Mouse (Mus musculus): ENCODE results near the gene Kcnn1. TPM values are rescaled to one million over a fixed set of nuclear protein-coding genes. Genes with fewer than 3 reads are reported as not detected.
A peak's percentile ranks its signal among the peaks of the same experiment; 100 is the strongest.

Kcnn1 gene
- polyA plus RNA-seq, 1 experiment from 2014 or later = 2.9 TPM

DNA sequence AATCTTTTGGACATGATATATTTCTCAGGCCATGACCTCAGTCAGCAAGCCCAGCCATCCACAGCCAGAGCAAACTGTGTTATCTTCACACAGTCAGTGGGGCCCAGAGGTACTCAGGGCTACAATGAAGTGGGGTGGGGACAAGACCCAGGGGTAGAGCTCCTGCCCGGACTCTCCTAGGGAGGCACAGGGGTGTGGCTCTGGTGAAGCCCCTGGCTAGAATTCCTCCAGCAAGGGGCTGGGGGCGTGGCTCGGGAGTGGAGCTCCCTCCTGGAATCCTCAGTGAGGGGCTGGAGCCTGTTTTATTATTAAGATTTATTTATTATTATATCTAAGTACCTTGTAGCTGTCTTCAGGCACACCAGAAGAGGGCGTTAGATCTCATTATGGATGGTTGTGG, 13.3 kb upstream of the Kcnn1 start:
- H3K27ac ChIP-seq (replicated peaks; ENCODE audit: low read depth, low read length) = no peak overlapping the region
- no peaks in the 10 kb centered on the region for H3K9me3 ChIP-seq (ENCODE audit: control insufficient read depth, low read length)
- peaks cover 7% of the 10 kb centered on the region; the same call in 1 of the 2 replicates for H3K4me1 ChIP-seq (ENCODE audit: control insufficient read depth, insufficient read depth, low read length)
- no peak for ATAC-seq (ENCODE audit: low read depth)
- no peaks in the 10 kb centered on the region for H3K36me3 ChIP-seq (ENCODE audit: control insufficient read depth, insufficient read depth, low read length)
- H3K9ac ChIP-seq (ENCODE audit: low read depth, low read length) = no peak overlapping the region
- no peak overlapping the region for H3K4me3 ChIP-seq (ENCODE audit: low read depth, low read length)
- WGBS = 58% methylated on average over 4 of the region's 4 CpGs
- H3K4me2 ChIP-seq (ENCODE audit: low read depth, low read length) = no peak overlapping the region
- no peak for DNase-seq (ENCODE audit: low spot score)
- H3K27me3 ChIP-seq (replicated peaks; ENCODE audit: control insufficient read depth, insufficient read depth, low read length) = no peaks in the 10 kb centered on the region

DNA sequence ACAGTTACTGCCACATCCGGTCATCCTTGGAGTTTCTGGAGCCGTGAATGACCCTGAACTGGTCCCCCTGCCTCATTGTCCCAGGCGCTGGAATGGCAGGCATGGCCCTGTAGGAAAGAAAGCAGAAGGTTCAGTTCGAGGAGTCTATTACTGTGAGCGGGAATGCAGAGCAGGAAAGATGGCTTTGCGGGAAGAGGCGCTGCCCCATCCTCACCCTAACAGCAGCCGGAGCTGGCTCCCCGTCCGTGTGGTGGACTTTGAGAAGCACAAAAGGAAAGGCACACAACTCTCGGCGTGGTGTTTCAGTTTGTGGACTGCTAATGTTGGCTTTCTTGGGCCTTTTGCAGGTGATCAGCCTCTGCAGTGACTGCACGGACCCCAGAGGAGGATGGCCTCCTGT, 11.4 kb upstream of the Kcnn1 start:
- H3K4me1 ChIP-seq (ENCODE audit: control insufficient read depth, insufficient read depth, low read length) = no peaks in the 10 kb centered on the region
- no peak overlapping the region for H3K27ac ChIP-seq (replicated peaks; ENCODE audit: low read depth, low read length)
- no peaks in the 10 kb centered on the region for H3K36me3 ChIP-seq (ENCODE audit: control insufficient read depth, insufficient read depth, low read length)
- H3K9me3 ChIP-seq (ENCODE audit: control insufficient read depth, low read length) = no peaks in the 10 kb centered on the region
- WGBS = 92% methylated on average over 13 of the region's 13 CpGs
- H3K4me3 ChIP-seq (ENCODE audit: low read depth, low read length) = no peak overlapping the region
- ATAC-seq (ENCODE audit: low read depth) (no peak), DNase-seq (ENCODE audit: low spot score) (no peak)
- H3K27me3 ChIP-seq (replicated peaks; ENCODE audit: control insufficient read depth, insufficient read depth, low read length) = no peaks in the 10 kb centered on the region
- H3K4me2 ChIP-seq (ENCODE audit: low read depth, low read length) = no peak overlapping the region
- H3K9ac ChIP-seq (ENCODE audit: low read depth, low read length) = no peak overlapping the region

DNA sequence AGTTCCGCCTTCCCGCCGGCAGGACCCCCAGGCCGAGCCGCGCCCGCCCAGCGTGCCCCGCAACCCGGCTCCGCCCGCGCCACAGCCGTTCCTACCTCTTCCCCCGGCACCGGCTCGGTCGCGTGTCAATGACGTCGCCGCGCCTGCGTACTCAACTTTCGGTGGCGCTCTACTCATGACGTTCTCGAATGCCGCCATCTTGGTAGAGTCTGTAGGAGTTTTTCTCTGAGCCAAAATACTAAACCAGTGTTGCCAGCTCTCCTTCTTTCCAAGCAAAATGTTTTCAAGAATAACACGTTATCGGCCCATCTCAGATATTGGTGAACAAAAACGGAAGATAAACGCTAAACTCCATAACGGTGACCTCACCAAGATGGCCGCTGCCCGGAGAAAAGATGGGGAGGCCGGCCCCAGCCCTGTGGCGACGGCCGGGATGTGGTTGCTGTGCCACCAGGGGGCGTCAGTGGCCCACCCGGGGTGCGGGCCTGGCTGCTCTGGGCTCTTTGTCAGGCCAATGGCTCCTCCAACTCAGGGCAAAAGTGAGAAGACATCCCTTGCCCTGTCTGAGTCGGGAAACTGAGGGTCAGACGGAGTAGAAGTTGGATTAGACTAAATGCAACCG, 10.4 kb upstream of the Kcnn1 start, which contains the start of gene Ccdc124:
Gene Ccdc124 (minus strand): TSS at position 572 of the 622 bp plus-strand sequence.
- ATAC-seq (ENCODE audit: low read depth) = peak; percentile 93
- WGBS = 2% methylated on average over 43 of the region's 46 CpGs

DNA sequence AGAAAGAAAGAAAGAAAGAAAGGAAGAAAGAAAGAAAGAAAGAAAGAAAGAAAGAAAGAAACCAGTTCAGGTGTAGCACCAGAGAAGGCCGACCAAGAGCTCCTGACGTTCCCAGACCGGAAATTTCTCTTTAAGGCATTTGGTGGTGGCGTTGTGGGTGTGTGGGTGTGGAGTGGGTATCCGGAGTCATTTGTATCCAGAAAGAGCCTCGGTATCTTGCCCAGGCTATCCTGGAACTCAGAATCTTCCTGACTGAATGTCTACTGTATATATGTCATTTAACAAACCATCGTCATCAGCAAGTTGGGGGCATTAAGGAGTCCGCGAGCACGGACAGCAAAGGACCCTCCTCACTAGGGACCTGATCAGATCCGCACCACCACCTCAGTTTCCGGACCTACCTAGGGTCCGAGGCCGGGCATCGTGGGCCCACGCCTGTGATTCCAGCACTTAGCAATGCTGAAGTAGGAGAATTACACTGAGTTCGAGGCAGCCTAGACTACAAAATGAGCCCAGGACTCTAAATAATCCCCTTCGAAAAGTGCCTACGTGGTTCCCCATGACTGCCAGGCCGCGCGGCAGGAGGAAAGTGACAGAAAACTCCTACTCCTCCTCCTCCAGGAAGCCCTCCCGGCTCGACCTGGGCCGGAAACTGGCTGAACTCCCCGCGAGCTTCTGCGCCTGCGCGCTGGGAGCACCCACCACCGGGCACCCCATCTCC, 9.7 kb upstream of the Kcnn1 start:
- peak overlapping the region; percentile 81 for H3K9ac ChIP-seq (ENCODE audit: low read depth, low read length)
- ATAC-seq (ENCODE audit: low read depth) = no peak
- no peaks in the 10 kb centered on the region for H3K9me3 ChIP-seq (ENCODE audit: control insufficient read depth, low read length)
- peak overlapping the region; percentile 94 for H3K27ac ChIP-seq (replicated peaks; ENCODE audit: low read depth, low read length)
- DNase-seq (ENCODE audit: low spot score) = no peak
- H3K27me3 ChIP-seq (replicated peaks; ENCODE audit: control insufficient read depth, insufficient read depth, low read length) = no peaks in the 10 kb centered on the region
- H3K4me1 ChIP-seq (ENCODE audit: control insufficient read depth, insufficient read depth, low read length) = peaks cover 5% of the 10 kb centered on the region; the same call in 1 of the 2 replicates
- WGBS = 4% methylated on average over 30 of the region's 31 CpGs
- peak overlapping the region; percentile 81 for H3K4me2 ChIP-seq (ENCODE audit: low read depth, low read length)
- 0 out of 2 replicates have a peak, but pooled peaks cover 4% of the 10 kb centered on the region for H3K36me3 ChIP-seq (ENCODE audit: control insufficient read depth, insufficient read depth, low read length)
- peak overlapping the region; percentile 90 for H3K4me3 ChIP-seq (ENCODE audit: low read depth, low read length)

More for the DNA sequence above, 10.4 kb upstream of the Kcnn1 start, which contains the start of gene Ccdc124:
- Histone ChIP-seq H3K27me3 (replicated peaks; ENCODE audit: control insufficient read depth, insufficient read depth, low read length) (no peaks in the 10 kb centered on the region), H3K4me1 (ENCODE audit: control insufficient read depth, insufficient read depth, low read length) (peaks cover 5% of the 10 kb centered on the region; the same call in 1 of the 2 replicates), H3K4me3 (ENCODE audit: low read depth, low read length) (peak within 1 kb of the TSS; percentile 90), H3K27ac (replicated peaks; ENCODE audit: low read depth, low read length) (peak within 1 kb of the TSS; percentile 94), H3K4me2 (ENCODE audit: low read depth, low read length) (peak within 1 kb of the TSS; percentile 81), H3K36me3 (ENCODE audit: control insufficient read depth, insufficient read depth, low read length) (no peaks in the 10 kb centered on the region), H3K9ac (ENCODE audit: low read depth, low read length) (peak within 1 kb of the TSS; percentile 81), H3K9me3 (ENCODE audit: control insufficient read depth, low read length) (no peaks in the 10 kb centered on the region)
- DNase-seq (ENCODE audit: low spot score) = peak; percentile 97

DNA sequence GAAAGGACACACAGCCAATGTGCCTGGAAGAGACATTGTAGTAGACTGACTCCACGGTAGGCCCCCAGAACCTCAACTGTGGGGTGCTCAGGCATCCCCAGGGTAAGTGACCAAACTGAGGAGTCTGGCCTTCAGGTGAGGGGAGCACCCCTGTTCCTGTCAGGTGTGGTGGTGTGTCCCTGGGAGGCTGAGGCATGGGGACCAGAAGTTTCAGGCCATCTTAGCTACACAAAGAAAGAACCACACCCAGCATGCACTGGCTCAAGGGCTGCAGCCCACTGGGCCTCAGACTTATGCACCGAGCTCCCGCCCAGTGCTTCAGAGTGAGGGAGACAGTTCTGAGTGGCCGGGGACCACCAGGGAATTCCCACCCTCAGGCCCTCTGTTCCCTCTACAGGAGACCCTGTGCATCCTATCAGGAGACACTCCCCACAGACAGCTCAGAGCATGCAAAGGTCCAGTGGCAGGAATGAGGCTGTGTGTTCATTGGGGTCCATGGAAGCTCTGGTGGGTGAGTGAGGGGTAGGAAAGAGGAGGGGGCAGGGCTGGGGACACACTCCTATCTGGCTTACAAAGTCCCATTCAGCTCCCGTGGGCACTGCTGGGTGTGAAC, 8.2 kb upstream of the Kcnn1 start:
- Histone ChIP-seq H3K4me2 (ENCODE audit: low read depth, low read length) (no peak overlapping the region), H3K27ac (replicated peaks; ENCODE audit: low read depth, low read length) (no peak overlapping the region), H3K36me3 (ENCODE audit: control insufficient read depth, insufficient read depth, low read length) (0 out of 2 replicates have a peak, but pooled peaks cover 7% of the 10 kb centered on the region), H3K4me1 (ENCODE audit: control insufficient read depth, insufficient read depth, low read length) (peaks cover 8% of the 10 kb centered on the region), H3K4me3 (ENCODE audit: low read depth, low read length) (no peak overlapping the region), H3K27me3 (replicated peaks; ENCODE audit: control insufficient read depth, insufficient read depth, low read length) (no peaks in the 10 kb centered on the region), H3K9ac (ENCODE audit: low read depth, low read length) (no peak overlapping the region), H3K9me3 (ENCODE audit: control insufficient read depth, low read length) (no peaks in the 10 kb centered on the region)
- no peak for ATAC-seq (ENCODE audit: low read depth)
- DNase-seq (ENCODE audit: low spot score) = no peak
- 91% methylated on average over 4 of the region's 5 CpGs for WGBS

DNA sequence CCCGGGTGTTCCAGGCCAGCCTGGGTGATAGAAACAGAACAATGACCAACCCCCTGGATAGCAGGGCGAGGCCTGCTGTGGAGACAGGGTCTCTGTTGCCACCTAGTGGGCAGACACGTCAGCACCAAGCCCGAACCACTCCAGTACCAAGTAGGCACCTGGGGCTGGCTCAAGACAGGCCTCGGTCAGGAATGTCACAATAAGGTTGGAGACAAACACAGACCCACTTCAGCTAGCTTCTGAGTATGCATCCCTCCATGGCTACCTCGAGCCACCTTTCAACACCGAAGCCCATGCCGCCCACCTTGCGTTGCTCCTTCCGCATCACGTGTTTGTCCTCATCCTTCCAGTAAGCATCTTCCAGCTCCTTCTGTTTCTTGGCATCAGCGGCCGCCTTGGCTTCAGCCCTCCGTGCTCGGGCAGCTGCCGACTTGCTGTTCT, 6.6 kb upstream of the Kcnn1 start:
- no peak overlapping the region for H3K9ac ChIP-seq (ENCODE audit: low read depth, low read length)
- H3K9me3 ChIP-seq (ENCODE audit: control insufficient read depth, low read length) = no peaks in the 10 kb centered on the region
- no peak overlapping the region for H3K4me3 ChIP-seq (ENCODE audit: low read depth, low read length)
- peaks cover 14% of the 10 kb centered on the region for H3K4me1 ChIP-seq (ENCODE audit: control insufficient read depth, insufficient read depth, low read length)
- WGBS = 46% methylated on average over 16 of the region's 16 CpGs
- H3K27me3 ChIP-seq (replicated peaks; ENCODE audit: control insufficient read depth, insufficient read depth, low read length) = no peaks in the 10 kb centered on the region
- DNase-seq (ENCODE audit: low spot score) (peak; percentile 87), ATAC-seq (ENCODE audit: low read depth) (peak; percentile 17; the same call in 1 of the 2 replicates)
- H3K27ac ChIP-seq (replicated peaks; ENCODE audit: low read depth, low read length) = no peak overlapping the region
- H3K36me3 ChIP-seq (ENCODE audit: control insufficient read depth, insufficient read depth, low read length) = 0 out of 2 replicates have a peak, but pooled peaks cover 7% of the 10 kb centered on the region
- H3K4me2 ChIP-seq (ENCODE audit: low read depth, low read length) = no peak overlapping the region

DNA sequence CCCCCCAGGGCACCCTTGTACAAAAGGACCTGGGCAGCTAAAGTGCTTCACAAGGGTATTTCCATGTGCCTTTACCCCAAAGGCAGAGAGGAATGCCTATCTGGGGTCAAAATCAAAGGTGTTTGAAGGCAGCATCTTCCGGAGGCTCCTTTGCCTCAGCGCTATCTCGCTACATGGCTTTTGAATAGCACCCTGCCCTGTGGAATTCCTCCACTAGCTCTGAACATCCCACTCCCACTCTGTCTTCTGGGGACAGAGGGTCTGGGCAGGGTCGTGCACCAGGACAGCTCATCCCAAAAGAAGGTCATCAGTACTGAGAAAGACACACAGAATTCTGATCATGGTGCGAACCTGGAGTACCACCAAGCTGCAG, 6.1 kb upstream of the Kcnn1 start:
- no peak overlapping the region; the same call in 1 of the 2 replicates for H3K9ac ChIP-seq (ENCODE audit: low read depth, low read length)
- 53% methylated on average over 5 of the region's 5 CpGs for WGBS

DNA sequence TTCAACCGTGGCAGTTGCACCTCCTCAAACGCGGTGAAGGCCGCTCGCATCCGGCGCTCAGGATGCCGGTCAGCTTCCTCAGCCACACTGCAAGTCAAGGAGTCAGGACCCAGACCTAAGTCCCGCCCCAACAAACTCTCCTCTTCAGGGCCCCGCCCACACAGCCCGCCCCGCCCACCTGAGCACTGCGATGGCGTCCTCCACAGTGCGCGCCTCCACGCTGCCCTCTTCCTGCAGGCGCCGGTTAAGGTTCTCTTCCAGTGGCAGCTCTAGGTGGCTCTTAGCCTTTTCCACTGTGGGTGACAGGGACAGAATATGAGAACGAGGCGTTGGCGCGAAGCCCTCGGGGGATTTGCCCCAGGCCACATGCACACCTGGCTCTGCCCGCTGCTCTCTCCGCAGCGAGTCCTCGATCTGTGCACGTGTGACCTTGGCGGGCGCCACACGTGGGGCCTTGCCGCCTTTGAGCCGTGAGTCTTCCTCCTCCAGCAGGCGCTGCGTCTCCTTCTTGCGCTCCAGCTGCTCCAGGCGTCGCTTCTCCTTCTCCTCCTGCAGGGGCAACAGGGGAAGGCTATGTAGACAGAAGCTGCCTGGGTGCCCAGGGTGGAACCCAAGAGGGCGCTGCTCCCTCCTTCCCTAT, 5.6 kb upstream of the Kcnn1 start:
- no peak for ATAC-seq (ENCODE audit: low read depth)

More for the DNA sequence above, 6.1 kb upstream of the Kcnn1 start:
- 0 out of 2 replicates have a peak, but pooled peaks cover 7% of the 10 kb centered on the region for H3K36me3 ChIP-seq (ENCODE audit: control insufficient read depth, insufficient read depth, low read length)
- H3K27ac ChIP-seq (replicated peaks; ENCODE audit: low read depth, low read length) = no peak overlapping the region
- no peaks in the 10 kb centered on the region for H3K27me3 ChIP-seq (replicated peaks; ENCODE audit: control insufficient read depth, insufficient read depth, low read length)
- H3K4me2 ChIP-seq (ENCODE audit: low read depth, low read length) = peak overlapping the region; percentile 49; the same call in 1 of the 2 replicates
- H3K9me3 ChIP-seq (ENCODE audit: control insufficient read depth, low read length) = no peaks in the 10 kb centered on the region
- ATAC-seq (ENCODE audit: low read depth) (no peak), DNase-seq (ENCODE audit: low spot score) (no peak)
- H3K4me3 ChIP-seq (ENCODE audit: low read depth, low read length) = no peak overlapping the region
- peaks cover 18% of the 10 kb centered on the region for H3K4me1 ChIP-seq (ENCODE audit: control insufficient read depth, insufficient read depth, low read length)

More for the DNA sequence above, 5.6 kb upstream of the Kcnn1 start:
- H3K36me3 ChIP-seq (ENCODE audit: control insufficient read depth, insufficient read depth, low read length) = 0 out of 2 replicates have a peak, but pooled peaks cover 7% of the 10 kb centered on the region
- H3K9me3 ChIP-seq (ENCODE audit: control insufficient read depth, low read length) = no peaks in the 10 kb centered on the region
- DNase-seq (ENCODE audit: low spot score) = no peak
- peak overlapping the region; percentile 30; the same call in 1 of the 2 replicates for H3K9ac ChIP-seq (ENCODE audit: low read depth, low read length)
- 22% methylated on average over 40 of the region's 40 CpGs for WGBS
- peak overlapping the region; percentile 49 for H3K4me2 ChIP-seq (ENCODE audit: low read depth, low read length)
- peak overlapping the region; percentile 21 for H3K4me3 ChIP-seq (ENCODE audit: low read depth, low read length)
- no peak overlapping the region; the same call in 1 of the 2 replicates for H3K27ac ChIP-seq (replicated peaks; ENCODE audit: low read depth, low read length)
- H3K4me1 ChIP-seq (ENCODE audit: control insufficient read depth, insufficient read depth, low read length) = peaks cover 22% of the 10 kb centered on the region
- 0 out of 2 replicates have a peak, but pooled peaks cover under 1% of the 10 kb centered on the region for H3K27me3 ChIP-seq (replicated peaks; ENCODE audit: control insufficient read depth, insufficient read depth, low read length)

Data from embryonic facial prominence, embryonic 14.5 days (tissue).